Mouse (Mus musculus): ENCODE measurements around the gene 4931406C07Rik. TPM values are rescaled to one million over a fixed set of nuclear protein-coding genes. Genes with fewer than 3 reads are reported as not detected.

Gene 4931406C07Rik
- polyA plus RNA-seq, 1 experiment, result 7.3 TPM

- H3K79me2 ChIP-seq (ENCODE audit: control insufficient read depth, insufficient read depth), result peaks cover 47% of the 10 kb centered on the region
- no peak overlapping the region for H3ac ChIP-seq (ENCODE audit: control insufficient read depth, insufficient read length, low read depth)
- H3K4me3 ChIP-seq (ENCODE audit: insufficient read depth, poor library complexity, severe bottlenecking), result no peak overlapping the region
- H3K79me3 ChIP-seq (ENCODE audit: low read depth), result peaks cover 27% of the 10 kb centered on the region
- H3K36me3 ChIP-seq (ENCODE audit: control insufficient read depth, insufficient read depth), result peaks cover 76% of the 10 kb centered on the region
- TF ChIP-seq FOSL1 (IDR thresholded peaks at IDR 0.05; ENCODE audit: insufficient read depth, low read length, poor library complexity, severe bottlenecking) (no peak), CEBPB (IDR thresholded peaks at IDR 0.05; ENCODE audit: low read depth) (no peak), CTCF (IDR thresholded peaks at IDR 0.05; ENCODE audit: control insufficient read depth, insufficient read depth, insufficient read length) (no peak), MYOG (IDR thresholded peaks at IDR 0.05; ENCODE audit: control insufficient read depth, extremely low read depth, insufficient read length) (no peak), MYOD1 (IDR thresholded peaks at IDR 0.05; ENCODE audit: control insufficient read depth, insufficient read length, low read depth) (no peak), MAX (IDR thresholded peaks at IDR 0.05) (no peak), USF1 (IDR thresholded peaks at IDR 0.05; ENCODE audit: low read depth) (no peak)
- no peaks in the 10 kb centered on the region for H3K27me3 ChIP-seq (ENCODE audit: control insufficient read depth, insufficient read depth, insufficient read length)
Measured at GRCm38 (mm10) chr9:15314619-15315018, 8.4 kb upstream of the 4931406C07Rik start.

- no peak overlapping the region for H3ac ChIP-seq (ENCODE audit: control insufficient read depth, insufficient read length, low read depth)
- H3K79me3 ChIP-seq (ENCODE audit: low read depth), result peaks cover 37% of the 10 kb centered on the region
- H3K79me2 ChIP-seq (ENCODE audit: control insufficient read depth, insufficient read depth), result peaks cover 57% of the 10 kb centered on the region
- H3K36me3 ChIP-seq (ENCODE audit: control insufficient read depth, insufficient read depth), result peaks cover 86% of the 10 kb centered on the region
- TF ChIP-seq MYOD1 (IDR thresholded peaks at IDR 0.05; ENCODE audit: control insufficient read depth, insufficient read length, low read depth), result no peak
- no peak overlapping the region for H3K4me3 ChIP-seq (ENCODE audit: insufficient read depth, poor library complexity, severe bottlenecking)
- H3K27me3 ChIP-seq (ENCODE audit: control insufficient read depth, insufficient read depth, insufficient read length), result no peaks in the 10 kb centered on the region
Measured at GRCm38 (mm10) chr9:15313633-15314032, 7.4 kb upstream of the 4931406C07Rik start.

GRCm38 (mm10) chr9:15312054-15312735 is 5.9 kb upstream of the 4931406C07Rik start:
- TF ChIP-seq MAX (IDR thresholded peaks at IDR 0.05) (no peak), USF1 (IDR thresholded peaks at IDR 0.05; ENCODE audit: low read depth) (no peak), CTCF (IDR thresholded peaks at IDR 0.05; ENCODE audit: control insufficient read depth, insufficient read depth, insufficient read length) (no peak), CEBPB (IDR thresholded peaks at IDR 0.05; ENCODE audit: low read depth) (no peak), FOSL1 (IDR thresholded peaks at IDR 0.05; ENCODE audit: insufficient read depth, low read length, poor library complexity, severe bottlenecking) (no peak), MYOG (IDR thresholded peaks at IDR 0.05; ENCODE audit: control insufficient read depth, extremely low read depth, insufficient read length) (no peak), MYOD1 (IDR thresholded peaks at IDR 0.05; ENCODE audit: control insufficient read depth, insufficient read length, low read depth) (no peak)
- H3K27me3 ChIP-seq (ENCODE audit: control insufficient read depth, insufficient read depth, insufficient read length), result no peaks in the 10 kb centered on the region
- H3K4me3 ChIP-seq (ENCODE audit: insufficient read depth, poor library complexity, severe bottlenecking), result no peak overlapping the region
- H3K36me3 ChIP-seq (ENCODE audit: control insufficient read depth, insufficient read depth), result peaks cover 95% of the 10 kb centered on the region
- peaks cover 72% of the 10 kb centered on the region for H3K79me2 ChIP-seq (ENCODE audit: control insufficient read depth, insufficient read depth)
- no peak overlapping the region for H3ac ChIP-seq (ENCODE audit: control insufficient read depth, insufficient read length, low read depth)
- H3K79me3 ChIP-seq (ENCODE audit: low read depth), result peaks cover 51% of the 10 kb centered on the region

GRCm38 (mm10) chr9:15310179-15310578 is 3.9 kb upstream of the 4931406C07Rik start:
- Histone ChIP-seq H3K79me2 (ENCODE audit: control insufficient read depth, insufficient read depth) (peaks cover 90% of the 10 kb centered on the region), H3K27me3 (ENCODE audit: control insufficient read depth, insufficient read depth, insufficient read length) (no peaks in the 10 kb centered on the region), H3K79me3 (ENCODE audit: low read depth) (peaks cover 62% of the 10 kb centered on the region), H3K36me3 (ENCODE audit: control insufficient read depth, insufficient read depth) (peaks cover 86% of the 10 kb centered on the region), H3K4me3 (ENCODE audit: insufficient read depth, poor library complexity, severe bottlenecking) (no peak overlapping the region), H3ac (ENCODE audit: control insufficient read depth, insufficient read length, low read depth) (no peak overlapping the region)
- TF ChIP-seq MYOG (IDR thresholded peaks at IDR 0.05; ENCODE audit: control insufficient read depth, extremely low read depth, insufficient read length), result no peak
- TF ChIP-seq CEBPB (IDR thresholded peaks at IDR 0.05; ENCODE audit: low read depth), result no peak
- TF ChIP-seq FOSL1 (IDR thresholded peaks at IDR 0.05; ENCODE audit: insufficient read depth, low read length, poor library complexity, severe bottlenecking), result no peak
- TF ChIP-seq USF1 (IDR thresholded peaks at IDR 0.05; ENCODE audit: low read depth), result no peak
- no peak for TF ChIP-seq CTCF (IDR thresholded peaks at IDR 0.05; ENCODE audit: control insufficient read depth, insufficient read depth, insufficient read length)
- TF ChIP-seq MYOD1 (IDR thresholded peaks at IDR 0.05; ENCODE audit: control insufficient read depth, insufficient read length, low read depth), result no peak
- TF ChIP-seq MAX (IDR thresholded peaks at IDR 0.05), result no peak

GRCm38 (mm10) chr9:15309425-15309824 is 3.2 kb upstream of the 4931406C07Rik start:
- Histone ChIP-seq H3K36me3 (ENCODE audit: control insufficient read depth, insufficient read depth) (peaks cover 79% of the 10 kb centered on the region), H3K79me3 (ENCODE audit: low read depth) (peaks cover 62% of the 10 kb centered on the region), H3K27me3 (ENCODE audit: control insufficient read depth, insufficient read depth, insufficient read length) (no peaks in the 10 kb centered on the region), H3K4me3 (ENCODE audit: insufficient read depth, poor library complexity, severe bottlenecking) (peak overlapping the region; percentile 12), H3K79me2 (ENCODE audit: control insufficient read depth, insufficient read depth) (peaks cover 90% of the 10 kb centered on the region), H3ac (ENCODE audit: control insufficient read depth, insufficient read length, low read depth) (no peak overlapping the region)
- no peak for TF ChIP-seq CTCF (IDR thresholded peaks at IDR 0.05; ENCODE audit: control insufficient read depth, insufficient read depth, insufficient read length)

GRCm38 (mm10) chr9:15308254-15308653 is 2.0 kb upstream of the 4931406C07Rik start:
- Histone ChIP-seq H3K36me3 (ENCODE audit: control insufficient read depth, insufficient read depth) (peaks cover 67% of the 10 kb centered on the region), H3K4me3 (ENCODE audit: insufficient read depth, poor library complexity, severe bottlenecking) (peak overlapping the region; percentile 84), H3K27me3 (ENCODE audit: control insufficient read depth, insufficient read depth, insufficient read length) (no peaks in the 10 kb centered on the region), H3K79me2 (ENCODE audit: control insufficient read depth, insufficient read depth) (peaks cover 79% of the 10 kb centered on the region), H3K79me3 (ENCODE audit: low read depth) (peaks cover 62% of the 10 kb centered on the region), H3ac (ENCODE audit: control insufficient read depth, insufficient read length, low read depth) (peak overlapping the region; percentile 21)
- TF ChIP-seq MYOG (IDR thresholded peaks at IDR 0.05; ENCODE audit: control insufficient read depth, extremely low read depth, insufficient read length) (no peak), MYOD1 (IDR thresholded peaks at IDR 0.05; ENCODE audit: control insufficient read depth, insufficient read length, low read depth) (no peak)

All from C2C12 (cell line).